Mouse (Mus musculus) monocyte, adult 5-6 weeks (primary cell): ENCODE measurements at regions not wholly inside any gene's neighbourhood (a gene's known extent, or its start where the extent isn't known, plus 50 kb on each side); places are given as distances from the start of the nearest gene placed in this dataset.

ENCODE experiments used
- ATAC-seq: fragments of 153-309, 156-312 bp; replicated peaks from 2 replicates; pipeline ENCODE4 v1.8.0; 2017; ENCODE audit warnings: mild to moderate bottlenecking; ENCODE audit not compliant: low TSS enrichment, insufficient number of reproducible peaks, severe bottlenecking, poor library complexity, low FRiP score

DNA sequence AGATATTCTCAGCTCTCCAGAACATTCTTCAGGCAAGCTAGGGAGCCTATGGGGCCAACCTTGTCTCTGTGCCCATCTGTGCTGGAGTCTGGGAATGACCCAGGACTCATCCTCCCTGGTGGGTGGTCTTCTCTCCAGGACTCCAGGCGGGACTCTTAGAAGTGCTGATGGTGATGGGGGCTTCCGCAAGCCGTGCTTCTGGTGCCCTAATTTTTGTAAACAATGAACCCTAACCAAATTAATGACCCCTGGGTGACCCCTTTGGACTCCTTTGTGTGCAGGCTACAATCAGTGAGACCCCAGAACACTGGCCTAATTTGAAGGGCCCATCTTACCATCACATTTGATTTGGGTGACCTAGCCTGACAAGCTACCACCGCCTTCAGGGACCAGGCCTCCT lies 71.0 kb upstream of the Ccnd1 start:
- no peak for ATAC-seq

DNA sequence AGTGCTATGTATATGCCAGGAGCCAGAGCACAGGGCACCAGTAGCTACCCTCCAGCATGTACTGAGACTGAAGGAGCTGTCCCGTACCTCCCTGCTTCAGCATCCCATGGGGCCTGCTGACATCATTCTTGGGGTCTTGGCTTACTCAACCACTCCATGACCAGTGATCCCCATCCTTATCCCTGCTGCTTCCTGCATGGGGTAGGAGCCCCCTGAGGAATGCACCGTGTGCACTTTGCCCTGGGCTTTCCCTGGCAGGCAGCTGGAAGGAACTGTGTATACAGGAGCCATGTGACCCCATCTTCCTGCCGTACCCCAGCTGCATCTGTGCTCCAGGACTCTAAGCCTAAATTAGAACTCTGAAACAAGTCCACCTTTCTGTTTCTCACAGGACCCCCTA lies 70.3 kb upstream of the Ccnd1 start:
- no peak for ATAC-seq

DNA sequence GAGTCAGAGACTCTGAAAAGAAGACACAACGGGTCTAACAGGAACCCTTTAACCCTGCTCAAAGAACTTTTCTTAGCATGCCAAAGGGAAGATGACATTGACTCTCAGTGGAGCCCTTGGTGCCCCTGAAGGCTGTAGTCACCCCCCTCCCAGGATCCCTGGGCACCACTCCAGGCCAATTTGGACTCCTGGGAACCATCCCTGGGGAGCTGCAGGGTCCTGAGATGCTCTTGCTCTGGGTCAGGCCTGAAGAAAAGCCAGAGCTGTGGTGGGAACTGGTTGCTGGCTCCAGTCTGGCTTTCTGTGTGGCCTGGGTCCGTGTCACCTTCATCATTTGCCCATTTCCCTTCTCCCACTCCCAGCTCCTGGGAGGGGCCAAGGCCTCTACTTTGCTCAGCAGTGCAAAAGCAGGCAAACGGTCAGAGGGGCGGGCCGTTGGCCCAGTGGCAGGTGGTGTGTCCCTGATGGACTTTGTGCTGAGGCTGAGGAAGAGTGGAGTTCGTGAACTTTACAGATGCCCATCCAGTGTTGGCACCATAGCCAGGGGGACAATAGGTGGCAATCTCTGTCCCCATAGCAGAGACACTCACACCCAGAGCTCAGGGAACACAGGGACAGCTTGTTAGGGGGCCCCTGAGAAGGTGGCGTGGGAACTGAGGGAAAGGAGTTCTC lies 69.1 kb upstream of the Ccnd1 start:
- ATAC-seq = no peak

DNA sequence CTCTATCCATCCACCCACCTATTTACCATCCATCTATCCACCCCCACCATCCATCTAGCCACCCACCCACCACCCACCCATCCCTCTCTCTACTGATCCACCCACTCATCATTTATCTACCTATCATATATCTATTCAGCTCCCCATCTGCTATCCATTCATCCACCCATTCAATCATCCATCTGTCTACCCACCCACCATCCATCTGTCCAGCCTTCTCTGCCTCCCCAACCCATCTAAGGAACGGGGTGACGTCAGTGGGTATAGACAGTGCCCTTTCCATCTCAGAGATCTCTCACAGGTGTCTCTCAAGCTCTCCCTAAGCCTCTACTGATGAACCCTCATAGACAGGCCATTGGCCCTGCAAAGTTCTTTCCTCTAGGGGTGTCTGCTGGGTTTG lies 67.5 kb upstream of the Ccnd1 start:
- no peak for ATAC-seq

DNA sequence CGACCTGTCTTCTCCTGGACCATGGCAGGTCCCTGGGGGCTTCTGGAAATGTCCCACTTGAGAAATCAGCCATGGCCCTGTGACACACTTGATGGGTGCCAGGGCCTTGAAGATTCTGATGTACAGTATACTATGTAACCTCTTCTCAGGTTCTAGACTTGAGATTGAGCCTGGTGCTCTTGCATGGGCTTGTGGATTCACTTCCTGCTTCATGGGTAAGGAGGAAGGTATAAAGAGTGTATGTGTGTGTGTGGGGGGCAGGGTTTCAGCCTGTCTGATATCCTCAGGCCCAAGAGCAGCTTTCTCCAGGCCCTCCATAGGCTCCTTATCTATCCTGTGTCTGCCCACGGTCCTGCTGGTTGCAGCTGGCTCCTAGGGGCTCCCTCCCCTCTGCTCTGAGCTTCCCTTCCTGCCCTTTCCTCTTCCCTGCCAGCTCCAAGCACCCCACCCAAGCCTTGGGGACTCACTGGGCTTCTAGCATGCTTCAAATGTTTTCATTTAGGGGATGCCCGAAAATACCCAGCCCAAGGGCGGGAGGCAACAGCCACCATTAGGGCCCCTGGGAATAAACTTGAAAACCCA lies 61.9 kb upstream of the Ccnd1 start:
- no peak for ATAC-seq

DNA sequence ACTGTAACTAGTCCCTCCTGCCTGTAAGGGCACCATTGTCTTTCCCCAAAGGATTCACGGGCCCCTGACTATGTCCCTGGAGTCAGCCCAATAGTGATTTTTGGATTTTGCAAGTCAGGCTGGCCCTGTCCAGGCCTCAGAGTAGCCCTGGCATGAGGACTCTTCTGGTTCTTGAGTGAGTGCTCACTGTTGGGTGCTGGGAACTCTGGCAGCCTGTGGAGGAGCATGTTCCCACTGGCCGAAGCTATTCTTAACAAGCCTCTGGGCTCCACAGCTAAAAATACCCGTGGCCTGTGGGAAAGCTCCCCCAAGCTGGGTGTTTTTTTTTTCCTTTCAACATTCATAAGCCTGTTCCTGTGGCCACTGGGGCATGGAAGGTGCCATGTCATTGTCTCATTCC lies 60.0 kb upstream of the Ccnd1 start:
- no peak for ATAC-seq

DNA sequence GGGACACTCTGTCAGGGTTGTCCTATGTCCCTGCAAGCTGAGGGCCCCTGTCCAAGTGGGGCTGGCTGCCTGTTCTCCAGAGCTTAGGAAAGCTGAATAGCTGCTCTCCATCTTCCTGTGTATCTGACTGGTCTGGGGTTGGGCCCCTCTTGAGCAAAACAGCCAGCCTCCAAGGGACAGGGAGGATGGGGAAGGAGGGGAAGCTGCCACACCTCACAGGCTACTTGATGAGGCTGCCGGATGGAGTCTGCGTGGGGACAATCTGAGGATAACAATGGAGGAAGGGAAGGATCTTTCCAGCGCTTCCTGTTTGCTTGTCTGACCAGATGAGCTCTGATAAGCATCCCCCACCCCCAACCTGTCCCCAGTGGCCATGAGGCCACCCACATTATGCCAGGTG lies 57.1 kb upstream of the Ccnd1 start:
- no peak for ATAC-seq

DNA sequence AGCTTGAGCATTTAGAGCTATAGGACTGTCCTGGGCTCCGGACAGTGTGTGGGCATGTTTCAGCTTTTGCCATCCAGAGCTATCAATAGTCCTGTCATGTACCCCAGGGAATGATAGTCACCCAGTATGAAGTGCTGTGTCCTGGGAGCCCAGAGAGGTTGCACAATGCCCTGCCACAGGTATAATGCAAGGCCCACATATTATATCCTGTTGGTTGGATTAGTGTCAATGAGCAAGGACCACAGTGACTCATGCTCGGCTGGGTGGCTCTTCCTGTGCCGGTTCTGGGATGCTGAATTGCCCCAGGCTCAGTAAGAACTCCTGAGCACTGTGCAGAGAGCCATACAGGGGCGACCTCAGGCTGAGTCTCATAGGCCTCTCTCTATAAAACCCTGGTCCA lies 54.5 kb upstream of the Ccnd1 start:
- no peak for ATAC-seq

DNA sequence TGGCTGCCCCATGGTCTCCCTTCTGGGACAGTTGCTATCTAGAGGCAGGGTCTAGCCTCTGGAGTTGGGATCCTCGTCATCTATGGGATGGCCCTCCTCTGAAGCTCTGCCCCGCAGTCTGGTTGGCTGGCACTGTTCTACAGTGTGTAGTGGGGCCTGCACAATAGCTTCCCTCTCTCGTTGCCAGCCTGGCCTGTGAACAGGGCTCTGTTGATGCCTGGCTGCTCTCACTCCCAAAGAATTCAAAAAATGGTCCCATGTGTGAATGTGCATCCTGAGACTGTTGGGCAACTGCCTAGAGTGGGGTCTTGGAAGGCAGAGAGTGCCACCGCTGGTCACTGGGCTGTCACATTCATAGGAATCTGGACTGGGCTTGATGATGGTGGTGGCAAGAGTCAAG lies 53.8 kb upstream of the Ccnd1 start:
- ATAC-seq = no peak

DNA sequence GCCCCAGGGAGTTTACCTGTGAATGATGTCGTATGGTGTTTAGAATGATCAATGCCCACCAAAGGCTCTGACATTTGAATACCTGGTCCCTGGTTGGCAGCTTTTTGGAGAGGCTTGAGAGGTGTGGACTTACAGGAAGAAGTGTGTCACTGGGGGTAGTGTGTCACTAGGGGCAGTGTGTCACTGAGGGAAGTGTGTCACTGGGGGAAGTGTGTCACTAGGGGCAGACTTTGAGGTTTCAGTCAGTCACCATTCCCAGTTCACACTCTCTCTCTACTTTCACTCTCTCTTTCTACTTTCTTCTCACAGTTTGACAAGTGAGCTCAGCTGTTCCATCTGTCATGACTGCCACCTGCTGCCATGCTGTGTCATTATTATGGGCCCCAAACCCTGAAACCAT lies 52.0 kb upstream of the Ccnd1 start:
- peak; percentile 40; the same call in 1 of the 2 replicates for ATAC-seq
